In the genomic region with DNA sequence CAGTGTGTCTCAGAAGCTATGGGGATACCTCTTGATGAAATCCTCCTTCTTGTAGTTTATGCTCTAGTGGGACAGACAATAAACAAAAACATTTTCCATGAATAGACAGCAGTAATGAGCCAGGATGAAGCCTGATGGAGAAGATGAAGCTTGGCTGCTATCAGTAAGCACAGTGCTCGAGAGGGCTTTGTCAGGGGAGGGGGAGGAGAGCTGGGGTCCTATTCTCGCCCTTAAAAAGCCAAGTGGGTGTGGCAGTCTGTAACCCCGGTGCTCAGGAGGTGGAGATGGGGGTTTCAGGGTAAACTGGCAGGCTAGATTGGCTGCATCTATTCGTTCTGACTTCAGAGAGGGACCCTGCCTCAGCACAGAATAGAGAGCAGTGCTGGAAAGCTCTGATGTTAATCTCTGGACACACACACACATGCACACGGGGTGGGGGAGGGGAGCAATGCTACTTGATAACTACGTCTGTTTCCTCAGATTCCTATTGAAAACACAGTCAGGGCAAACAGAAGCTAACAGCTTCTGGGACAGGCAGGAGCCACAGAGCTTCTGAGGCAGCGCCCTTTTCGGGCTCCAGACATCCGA, we compare ENCODE assay signal across 16 mouse cellular contexts.
A peak's percentile ranks its signal among the peaks of the same experiment; 100 is the strongest.
DNase-seq lines count a peak whose midpoint lies in the region; ATAC-seq and TF ChIP-seq lines count a peak whose summit lies in the region.
"Had no signal": no experiment of that assay in that cellular context is flagged by ENCODE, and none has a peak within 500 bp of the region (broad histone marks: within the 10 kb centered on the region; RNA-seq: fewer than 3 reads in every experiment).

No protein-coding gene starts in this region.

- H3K4me3 ChIP-seq in heart, adult 2 months, result no peak overlapping the region
- no peak overlapping the region for H3K4me3 ChIP-seq in midbrain, embryonic 10.5 days
- H3K4me3 ChIP-seq in midbrain, embryonic 14.5 days (replicated peaks; ENCODE audit: low read depth, low read length), result no peak overlapping the region
- H3K4me3 ChIP-seq in liver, embryonic 14.5 days (ENCODE audit: insufficient read depth in 1 of 2, low read depth in 2 of 2, low read length in 2 of 2), result peak overlapping the region in 1 of 2 experiments; percentile 5; a peak in 1 of 4 replicates
- H3K4me3 ChIP-seq: forebrain, embryonic 10.5 days; heart, embryonic 12.5 days; hindbrain, embryonic 15.5 days had no signal

- no peaks in the 10 kb centered on the region for H3K9me3 ChIP-seq in midbrain, embryonic 10.5 days (replicated peaks)
- no peaks in the 10 kb centered on the region for H3K9me3 ChIP-seq in midbrain, embryonic 14.5 days (ENCODE audit: control insufficient read depth, low read length)
- H3K9me3 ChIP-seq in liver, embryonic 14.5 days (ENCODE audit: control insufficient read depth, low read length), result no peaks in the 10 kb centered on the region
- H3K9me3 ChIP-seq: forebrain, embryonic 10.5 days; heart, embryonic 12.5 days; hindbrain, embryonic 15.5 days had no signal

- H3K27me3 ChIP-seq in heart, adult 2 months (ENCODE audit: control insufficient read depth, insufficient read depth, low read length), result no peaks in the 10 kb centered on the region
- 0 out of 2 replicates have a peak, but pooled peaks cover 4% of the 10 kb centered on the region for H3K27me3 ChIP-seq in midbrain, embryonic 10.5 days (ENCODE audit: low read depth, poor library complexity, severe bottlenecking)
- H3K27me3 ChIP-seq in midbrain, embryonic 14.5 days (ENCODE audit: control insufficient read depth, insufficient read depth, low read length), result no peaks in the 10 kb centered on the region
- H3K27me3 ChIP-seq in liver, embryonic 14.5 days (ENCODE audit: control insufficient read depth, insufficient read depth, low read length), result no peaks in the 10 kb centered on the region
- H3K27me3 ChIP-seq: heart, embryonic 12.5 days; hindbrain, embryonic 15.5 days had no signal

- intact Hi-C loops in heart, adult 2 months (cut with DNase I), result no loop called here

- TF ChIP-seq CTCF in heart, adult 2 months (IDR thresholded peaks at IDR 0.05), result no peak
- TF ChIP-seq CTCF in liver, embryonic 14.5 days (IDR thresholded peaks at IDR 0.05; ENCODE audit: low read depth), result no peak

- TF ChIP-seq POLR2A in heart, adult 2 months (IDR thresholded peaks at IDR 0.05; ENCODE audit: insufficient read depth, low read depth, low read length), result no peak

- no peaks in the 10 kb centered on the region for H3K4me1 ChIP-seq in heart, adult 2 months (ENCODE audit: control insufficient read depth, insufficient read depth, low read length)
- peaks cover 19% of the 10 kb centered on the region for H3K4me1 ChIP-seq in midbrain, embryonic 10.5 days
- H3K4me1 ChIP-seq in midbrain, embryonic 14.5 days (ENCODE audit: control insufficient read depth, insufficient read depth, low read length), result no peaks in the 10 kb centered on the region
- peaks cover 7 to 8% of the 10 kb centered on the region in 2 experiments for H3K4me1 ChIP-seq in liver, embryonic 14.5 days (replicated peaks; ENCODE audit: control insufficient read depth in 2 of 2, insufficient read depth in 2 of 2, low read length in 1 of 2)
- H3K4me1 ChIP-seq: hindbrain, embryonic 15.5 days had no signal

- H3K36me3 ChIP-seq in heart, adult 2 months (ENCODE audit: control insufficient read depth, insufficient read depth, low read length), result no peaks in the 10 kb centered on the region
- no peaks in the 10 kb centered on the region for H3K36me3 ChIP-seq in midbrain, embryonic 10.5 days
- no peaks in the 10 kb centered on the region for H3K36me3 ChIP-seq in midbrain, embryonic 14.5 days (ENCODE audit: control insufficient read depth, insufficient read depth, low read length)
- H3K36me3 ChIP-seq in liver, embryonic 14.5 days (replicated peaks; ENCODE audit: control insufficient read depth, insufficient read depth, low read depth), result no peaks in the 10 kb centered on the region
- H3K36me3 ChIP-seq: forebrain, embryonic 10.5 days; heart, embryonic 12.5 days; hindbrain, embryonic 15.5 days had no signal

- H3K9ac ChIP-seq in heart, adult 2 months (ENCODE audit: low read depth, low read length), result no peak overlapping the region
- no peak overlapping the region; the same call in 1 of the 2 replicates for H3K9ac ChIP-seq in midbrain, embryonic 14.5 days (replicated peaks; ENCODE audit: low read length)
- H3K9ac ChIP-seq in liver, embryonic 14.5 days (replicated peaks), result no peak overlapping the region
- H3K9ac ChIP-seq: heart, embryonic 12.5 days; hindbrain, embryonic 15.5 days had no signal

- H3K27ac ChIP-seq in heart, adult 2 months, result no peak overlapping the region
- H3K27ac ChIP-seq in midbrain, embryonic 10.5 days (replicated peaks), result peak overlapping the region; percentile 67; the same call in 1 of the 2 replicates
- H3K27ac ChIP-seq in midbrain, embryonic 14.5 days (replicated peaks; ENCODE audit: low read depth, low read length), result no peak overlapping the region
- no peak overlapping the region for H3K27ac ChIP-seq in liver, embryonic 14.5 days
- H3K27ac ChIP-seq: forebrain, embryonic 10.5 days; hindbrain, embryonic 15.5 days had no signal

- no peaks in the 10 kb centered on the region for H3K79me2 ChIP-seq in heart, adult 2 months (replicated peaks; ENCODE audit: control insufficient read depth, insufficient read depth, low read length)

- WGBS in heart, adult 2 months, result 53% methylated on average over 9 of the region's 9 CpGs
- WGBS in midbrain, embryonic 10.5 days, result 64% methylated on average over 9 of the region's 9 CpGs
- WGBS in midbrain, embryonic 14.5 days, result 52% methylated on average over 9 of the region's 9 CpGs
- 10% methylated on average over 9 of the region's 9 CpGs for WGBS in liver, embryonic 14.5 days (ENCODE audit: insufficient replicate concordance)

- no peak for TF ChIP-seq EP300 in heart, adult 2 months (IDR thresholded peaks at IDR 0.05; ENCODE audit: insufficient read depth, low read depth, low read length)
- TF ChIP-seq EP300 in liver, embryonic 14.5 days (IDR thresholded peaks at IDR 0.05; ENCODE audit: low read depth), result peak; percentile 18; the same call in 1 of the 2 replicates

- ATAC-seq in midbrain, embryonic 14.5 days (ENCODE audit: low FRiP score, low TSS enrichment), result no peak
- ATAC-seq in liver, embryonic 14.5 days (ENCODE audit: insufficient read depth), result peak; percentile 77
- ATAC-seq: forebrain, embryonic 14.5 days had no signal

- DNase-seq in heart, adult 11 months, result peak; percentile 66
- no peak for DNase-seq in heart, adult 2 months
- DNase-seq in midbrain, embryonic 10.5 days (ENCODE audit: low spot score), result no peak
- DNase-seq in midbrain, embryonic 14.5 days, result no peak
- peak in 2 of 3 experiments; percentile 4 to 17 for DNase-seq in liver, embryonic 14.5 days (ENCODE audit: low read depth in 3 of 3, low spot score in 3 of 3)
- no peak for DNase-seq in left cerebral cortex, adult 8-10 months (ENCODE audit: low spot score in 2 of 2)
- DNase-seq in frontal cortex, postnatal 25 days (ENCODE audit: low spot score in 2 of 2), result no peak
- DNase-seq: adrenal gland, postnatal 10 days; cerebellum, adult 11 months; cerebellum, adult 8-10 months; cerebellum, postnatal 14 days; gastrocnemius, postnatal 10 days had no signal

- no peak overlapping the region for H3K4me2 ChIP-seq in midbrain, embryonic 14.5 days (ENCODE audit: low read length)
- H3K4me2 ChIP-seq in liver, embryonic 14.5 days (ENCODE audit: low read depth), result peak overlapping the region; percentile 40
- H3K4me2 ChIP-seq: heart, embryonic 12.5 days; hindbrain, embryonic 15.5 days had no signal

Comparison
In these comparisons a context has a peak if more than half of its experiments do, and no peak if none do; other contexts are left out.
1. DNase-seq: peak in heart, adult 11 months (single experiment) and liver, embryonic 14.5 days (2 of 3); none in heart, adult 2 months (0 of 2), midbrain, embryonic 10.5 days (single experiment), midbrain, embryonic 14.5 days (single experiment), left cerebral cortex, adult 8-10 months (0 of 2) and frontal cortex, postnatal 25 days (0 of 2).